ENCODE assay signal across 8 mouse cellular contexts in the genomic region with DNA sequence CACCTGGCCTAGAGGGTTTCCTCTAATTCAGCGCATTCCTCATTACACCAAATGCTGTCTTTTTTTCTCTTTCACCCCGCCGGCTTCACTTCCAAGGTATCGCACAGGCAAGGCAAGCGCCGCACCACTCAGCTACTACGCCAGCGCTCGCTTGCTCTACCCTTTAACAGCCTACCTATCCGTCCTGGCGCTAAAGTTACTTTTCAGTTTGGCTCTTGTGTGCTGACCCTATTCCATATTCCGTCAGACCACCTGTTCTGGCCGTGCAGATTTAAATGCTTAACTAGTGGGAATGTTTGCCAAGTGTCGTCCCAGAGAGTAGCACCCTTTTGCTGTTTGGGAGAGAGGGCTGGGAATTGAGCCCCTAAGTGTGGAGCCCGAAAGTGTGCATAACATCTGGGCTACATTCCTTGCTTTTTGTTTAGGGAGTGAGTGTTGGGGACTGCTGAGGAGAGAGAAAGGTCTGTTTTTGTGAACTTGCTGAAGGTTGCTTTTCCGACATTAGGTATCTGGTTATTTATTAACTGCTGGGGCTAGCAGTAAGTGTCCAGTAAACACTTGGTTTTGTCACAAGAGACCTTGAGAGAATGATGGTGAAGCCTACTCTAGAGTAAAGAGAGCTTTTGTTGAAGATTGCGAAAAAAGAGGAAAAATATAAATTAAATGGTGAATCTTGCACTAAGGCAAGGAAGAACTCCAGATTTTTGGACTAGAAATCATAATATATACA. TPM values are rescaled to one million over a fixed set of nuclear protein-coding genes. Genes with fewer than 3 reads are reported as not detected.
DNase-seq lines count a peak whose midpoint lies in the region; ATAC-seq and TF ChIP-seq lines count a peak whose summit lies in the region.

No protein-coding gene starts in this region.

- 18% methylated on average over 17 of the region's 17 CpGs for WGBS in lung, adult 2 months
- WGBS in forebrain, embryonic 10.5 days = 8% methylated on average over 17 of the region's 17 CpGs
- WGBS in intestine, postnatal 0 days = 5% methylated on average over 17 of the region's 17 CpGs
- 5% methylated on average over 17 of the region's 17 CpGs for WGBS in lung, embryonic 14.5 days

- H3K9me3 ChIP-seq in forebrain, embryonic 10.5 days = no peaks in the 10 kb centered on the region
- H3K9me3 ChIP-seq in intestine, postnatal 0 days (ENCODE audit: control insufficient read depth) = no peaks in the 10 kb centered on the region
- H3K9me3 ChIP-seq in lung, embryonic 14.5 days (ENCODE audit: low read depth, low read length) = no peaks in the 10 kb centered on the region

- no peaks in the 10 kb centered on the region; the same call in 1 of the 2 replicates for H3K4me1 ChIP-seq in lung, adult 2 months (ENCODE audit: control insufficient read depth, insufficient read depth, low read length)
- H3K4me1 ChIP-seq in forebrain, embryonic 10.5 days = peaks cover 36% of the 10 kb centered on the region
- no peaks in the 10 kb centered on the region; the same call in 1 of the 2 replicates for H3K4me1 ChIP-seq in intestine, postnatal 0 days (replicated peaks; ENCODE audit: control insufficient read depth, insufficient read depth, low read length)
- peaks cover 10% of the 10 kb centered on the region; the same call in 1 of the 2 replicates for H3K4me1 ChIP-seq in lung, embryonic 14.5 days (ENCODE audit: insufficient read depth)

- no peak for ATAC-seq in intestine, postnatal 0 days
- ATAC-seq in lung, embryonic 14.5 days (ENCODE audit: insufficient read depth) = no peak

- peak overlapping the region; percentile 89 for H3K27ac ChIP-seq in forebrain, embryonic 10.5 days
- peak overlapping the region; percentile 30; the same call in 1 of the 2 replicates for H3K27ac ChIP-seq in intestine, postnatal 0 days (ENCODE audit: low read depth, low read length)
- H3K27ac ChIP-seq in lung, embryonic 14.5 days (ENCODE audit: low read depth) = peak overlapping the region; percentile 60

- TF ChIP-seq POLR2A in lung, adult 2 months (IDR thresholded peaks at IDR 0.05; ENCODE audit: borderline replicate concordance, extremely low read depth, low read depth, low read length) = no peak

- peak; percentile 40 for DNase-seq in lung, adult 2 months
- no peak for DNase-seq in lung, postnatal 10 days
- DNase-seq in forebrain, embryonic 10.5 days (ENCODE audit: extremely low spot score, low spot score) = peak; percentile 40
- peak; percentile 43 for DNase-seq in lung, embryonic 14.5 days
- DNase-seq in retina, postnatal 1 day = peak; percentile 16
- DNase-seq in cerebellum, postnatal 14 days = no peak
- DNase-seq in urinary bladder, postnatal 10 days (ENCODE audit: low spot score) = no peak

- H3K36me3 ChIP-seq in forebrain, embryonic 10.5 days (replicated peaks) = no peaks in the 10 kb centered on the region
- H3K36me3 ChIP-seq in intestine, postnatal 0 days (ENCODE audit: control insufficient read depth, insufficient read depth) = no peaks in the 10 kb centered on the region
- H3K36me3 ChIP-seq in lung, embryonic 14.5 days (ENCODE audit: insufficient read depth) = no peaks in the 10 kb centered on the region

- H3K4me3 ChIP-seq in lung, adult 2 months (replicated peaks; ENCODE audit: extremely low read depth, low read depth, low read length) = peak overlapping the region; percentile 48
- peak overlapping the region; percentile 75 for H3K4me3 ChIP-seq in forebrain, embryonic 10.5 days
- peak overlapping the region; percentile 67 for H3K4me3 ChIP-seq in intestine, postnatal 0 days (ENCODE audit: low read depth, low read length)
- H3K4me3 ChIP-seq in lung, embryonic 14.5 days (ENCODE audit: low read depth, low read length) = peak overlapping the region; percentile 68

- H3K27me3 ChIP-seq in forebrain, embryonic 10.5 days (ENCODE audit: poor library complexity, severe bottlenecking) = no peaks in the 10 kb centered on the region
- H3K27me3 ChIP-seq in intestine, postnatal 0 days (replicated peaks; ENCODE audit: control insufficient read depth, insufficient read depth, low read length) = no peaks in the 10 kb centered on the region
- no peaks in the 10 kb centered on the region for H3K27me3 ChIP-seq in lung, embryonic 14.5 days (ENCODE audit: insufficient read depth, low read length)

- no peak for TF ChIP-seq CTCF in lung, adult 2 months (IDR thresholded peaks at IDR 0.05; ENCODE audit: insufficient read depth, low read length)
- no peak for TF ChIP-seq CTCF in intestine, postnatal 0 days (IDR thresholded peaks at IDR 0.05; ENCODE audit: low read depth)
- TF ChIP-seq CTCF in lung, embryonic 14.5 days (IDR thresholded peaks at IDR 0.05; ENCODE audit: low read depth) = no peak

- peak overlapping the region; percentile 59 for H3K9ac ChIP-seq in intestine, postnatal 0 days (ENCODE audit: low read depth, low read length)
- H3K9ac ChIP-seq in lung, embryonic 14.5 days = peak overlapping the region; percentile 68

- H3K4me2 ChIP-seq in intestine, postnatal 0 days (replicated peaks; ENCODE audit: low read depth) = peak overlapping the region; percentile 96
- peak overlapping the region; percentile 96 for H3K4me2 ChIP-seq in lung, embryonic 14.5 days

RNA-seq across cellular contexts. Expression of a gene that starts 1.2 kb away (rescaled TPM):
- polyA plus RNA-seq in lung, adult 2 months (2012; rRNA removed) = 69.8 and 96.2 TPM in 2 replicates
- 108 and 110 TPM in 2 replicates for polyA plus RNA-seq in forebrain, embryonic 10.5 days (2016; fragmentation: Nextera tagmentation; extraction: Ambion mirVana)
- 18.4 and 18.5 TPM in 2 replicates for polyA plus RNA-seq in intestine, postnatal 0 days (2015; fragmentation: Nextera tagmentation; extraction: Ambion mirVana)
- 99.8 and 104 TPM in 2 replicates for polyA plus RNA-seq in lung, embryonic 14.5 days (2014; fragmentation: Nextera tagmentation; extraction: Ambion mirVana)

RNA-seq across cellular contexts. Expression of a gene that starts 9.7 kb away (rescaled TPM):
- not detected in 2 replicates for polyA plus RNA-seq in lung, adult 2 months (2012; rRNA removed)
- polyA plus RNA-seq in forebrain, embryonic 10.5 days (2016; fragmentation: Nextera tagmentation; extraction: Ambion mirVana) = not detected in 2 replicates
- not detected in 2 replicates for polyA plus RNA-seq in intestine, postnatal 0 days (2015; fragmentation: Nextera tagmentation; extraction: Ambion mirVana)
- not detected in 2 replicates for polyA plus RNA-seq in lung, embryonic 14.5 days (2014; fragmentation: Nextera tagmentation; extraction: Ambion mirVana)

Comparison
In these comparisons a context has a peak if more than half of its experiments do, and no peak if none do; other contexts are left out.
1. DNase-seq: peak in lung, adult 2 months (single experiment), forebrain, embryonic 10.5 days (single experiment), lung, embryonic 14.5 days (single experiment) and retina, postnatal 1 day (single experiment); none in lung, postnatal 10 days (single experiment), cerebellum, postnatal 14 days (0 of 2) and urinary bladder, postnatal 10 days (single experiment).
2. H3K27ac ChIP-seq: peak in every context shown above with its lines; median percentile 89 in forebrain, embryonic 10.5 days; 60 in lung, embryonic 14.5 days; 30 in intestine, postnatal 0 days.
3. Peak in every context shown above with its lines, with median percentiles within 50 percentile points of each other: H3K4me3 ChIP-seq.